Mouse (Mus musculus) cortical plate, adult 2 months (tissue): ENCODE measurements around the gene Cmip.

Source experiments
- CTCF ChIP-seq: fragments of 200-500 bp; IDR thresholded peaks from 2 replicates; pipeline ENCODE4 v1.5.1; 2011; ENCODE audit warnings: mild to moderate bottlenecking, control low read depth, low read length; ENCODE audit not compliant: insufficient read depth; ENCODE audit errors: extremely low read depth
- POLR2A ChIP-seq: fragments of 200-500 bp; IDR thresholded peaks from 2 replicates; pipeline ENCODE4 v1.6.1; 2011; ENCODE audit warnings: mild to moderate bottlenecking, low read length, control low read depth; ENCODE audit not compliant: insufficient read depth; ENCODE audit errors: extremely low read depth

DNA sequence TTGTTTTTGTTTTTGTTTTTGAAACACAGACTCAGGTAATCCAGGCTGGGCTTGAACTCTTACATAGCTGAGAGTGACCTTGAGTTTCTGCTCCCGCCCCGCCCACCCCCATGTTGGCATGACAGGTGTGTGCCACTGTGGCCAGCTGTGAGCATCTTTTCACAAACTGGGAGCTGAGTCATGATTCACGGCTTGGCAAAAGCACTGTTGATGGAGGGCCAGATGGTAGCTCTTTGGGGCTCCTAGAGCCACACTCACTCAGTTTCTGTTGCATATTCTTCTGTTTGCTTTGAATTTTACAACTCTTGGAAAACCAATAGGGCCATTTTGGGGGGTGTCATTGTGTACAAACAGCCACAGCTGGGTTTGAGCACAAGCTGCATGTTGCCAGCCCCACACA is 149.2 kb downstream of the Cmip start:
- TF ChIP-seq CTCF: no peak
- TF ChIP-seq POLR2A: no peak
